Mouse (Mus musculus) heart, embryonic 13.5 days (tissue): ENCODE measurements around the gene Coq10b. TPM values are rescaled to one million over a fixed set of nuclear protein-coding genes. Genes with fewer than 3 reads are reported as not detected.

ENCODE experiments used
- polyA plus RNA-seq: library from polyadenylated mRNA; unstranded; fragments of >200 nt; fragmentation: Nextera tagmentation; extraction: Ambion mirVana; gene quantifications from 2 replicates; pipeline ENCODE4 v1.2.1, GENCODE M21; 2015

Gene Coq10b
- polyA plus RNA-seq, 1 experiment from 2014 or later: 20.9 TPM

Other genes with a start within 250 kb of the Coq10b start
- 5.9 and 6.3 TPM in 2 replicates for gene Ankrd44, start 126.4 kb upstream of the Coq10b start, polyA plus RNA-seq
- gene Sf3b1, start 25.3 kb upstream of the Coq10b start, polyA plus RNA-seq: 172 and 198 TPM in 2 replicates
- gene Hspe1, start 35.4 kb downstream of the Coq10b start, polyA plus RNA-seq: 306 and 363 TPM in 2 replicates
- gene Hspd1, start 35.5 kb downstream of the Coq10b start, polyA plus RNA-seq: 432 and 493 TPM in 2 replicates
- 95.9 and 117 TPM in 2 replicates for gene Mob4, start 78.5 kb downstream of the Coq10b start, polyA plus RNA-seq
- gene Rftn2, start 174.0 kb downstream of the Coq10b start, polyA plus RNA-seq: 5.8 and 5.9 TPM in 2 replicates
- 2.9 and 3.2 TPM in 2 replicates for gene Mars2, start 184.4 kb downstream of the Coq10b start, polyA plus RNA-seq